Mouse (Mus musculus): ENCODE data around the gene Acads.

DNA sequence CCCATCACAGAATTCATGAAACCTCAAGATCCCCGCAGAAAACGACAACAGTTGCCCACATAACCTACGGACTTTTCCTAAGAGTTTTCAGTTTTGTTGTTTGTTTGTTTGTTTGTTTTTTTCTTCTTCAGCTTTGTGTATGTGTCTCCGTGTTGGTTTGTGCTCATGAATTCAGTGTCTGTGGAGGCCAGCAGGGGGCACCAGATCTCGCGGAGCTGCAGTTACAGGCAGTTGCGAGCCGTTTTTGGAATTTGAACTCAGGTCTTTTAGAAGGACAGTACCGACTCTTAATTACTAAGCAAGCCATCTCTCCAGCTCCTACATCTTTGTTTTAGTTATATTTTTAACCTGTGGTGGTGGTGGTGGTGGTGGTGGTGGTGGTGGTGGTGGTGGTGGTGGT is 46.2 kb upstream of the Acads start:
- TF ChIP-seq CTCF (IDR thresholded peaks at IDR 0.05; ENCODE audit: extremely low read depth, insufficient read length, insufficient replicate concordance, low read depth, low read length) (peak; percentile 50; the same call in 1 of the 2 replicates), POLR2A (IDR thresholded peaks at IDR 0.05; ENCODE audit: low read depth, low read length) (no peak)

Data from small intestine, adult 2 months (tissue).